Mouse (Mus musculus): ENCODE measurements around the gene Klb. TPM values are rescaled to one million over a fixed set of nuclear protein-coding genes. Genes with fewer than 3 reads are reported as not detected.
A peak's percentile ranks its signal among the peaks of the same experiment; 100 is the strongest.

Klb gene
- polyA plus RNA-seq, 1 experiment from 2014 or later = 0.06 TPM

GRCm38 (mm10) chr5:65335298-65336074 lies 12.6 kb upstream of the Klb start, which contains the start of gene Rfc1:
Rfc1 (minus strand) TSS chr5:65335670.
- Histone ChIP-seq H3K4me1 (peaks cover 20% of the 10 kb centered on the region), H3K4me3 (peak within 1 kb of the TSS; percentile 84), H3K27ac (replicated peaks) (peak within 1 kb of the TSS; percentile 94), H3K36me3 (peaks cover 28% of the 10 kb centered on the region), H3K27me3 (ENCODE audit: low read depth, poor library complexity, severe bottlenecking) (no peaks in the 10 kb centered on the region), H3K9me3 (replicated peaks) (no peaks in the 10 kb centered on the region)
- under 1% methylated on average over 65 of the region's 65 CpGs for WGBS
- peak; percentile 90 for DNase-seq (ENCODE audit: low spot score)

GRCm38 (mm10) chr5:65336075-65336355 lies 12.1 kb upstream of the Klb start:
- Histone ChIP-seq H3K27me3 (ENCODE audit: low read depth, poor library complexity, severe bottlenecking) (no peaks in the 10 kb centered on the region), H3K36me3 (peaks cover 28% of the 10 kb centered on the region), H3K27ac (replicated peaks) (no peak overlapping the region), H3K4me1 (peaks cover 20% of the 10 kb centered on the region), H3K9me3 (replicated peaks) (no peaks in the 10 kb centered on the region), H3K4me3 (peak overlapping the region; percentile 84)
- WGBS = 38% methylated on average over 4 of the region's 4 CpGs
- DNase-seq (ENCODE audit: low spot score) = no peak

- Histone ChIP-seq H3K36me3 (peaks cover 6% of the 10 kb centered on the region), H3K4me1 (peaks cover 20% of the 10 kb centered on the region), H3K9me3 (replicated peaks) (no peaks in the 10 kb centered on the region), H3K27ac (replicated peaks) (no peak overlapping the region), H3K4me3 (no peak overlapping the region), H3K27me3 (ENCODE audit: low read depth, poor library complexity, severe bottlenecking) (no peaks in the 10 kb centered on the region)
- 84% methylated on average over 6 of the region's 6 CpGs for WGBS
- no peak for DNase-seq (ENCODE audit: low spot score)
Observed at GRCm38 (mm10) chr5:65338394-65338793, 9.7 kb upstream of the Klb start.

GRCm38 (mm10) chr5:65340167-65340566 lies 7.9 kb upstream of the Klb start:
- WGBS = 65% methylated on average over 4 of the region's 4 CpGs
- Histone ChIP-seq H3K9me3 (replicated peaks) (no peaks in the 10 kb centered on the region), H3K4me3 (no peak overlapping the region)

GRCm38 (mm10) chr5:65350508-65350907 lies 2.4 kb downstream of the Klb start:
- WGBS = 75% methylated on average over 10 of the region's 10 CpGs
- no peak for DNase-seq (ENCODE audit: low spot score)
- peaks cover 3% of the 10 kb centered on the region; the same call in 1 of the 2 replicates for H3K4me1 ChIP-seq

More at GRCm38 (mm10) chr5:65340167-65340566, 7.9 kb upstream of the Klb start:
- no peak for DNase-seq (ENCODE audit: low spot score)
- H3K27ac ChIP-seq (replicated peaks) = no peak overlapping the region
- peaks cover 5% of the 10 kb centered on the region; the same call in 1 of the 2 replicates for H3K4me1 ChIP-seq
- no peaks in the 10 kb centered on the region for H3K27me3 ChIP-seq (ENCODE audit: low read depth, poor library complexity, severe bottlenecking)
- no peaks in the 10 kb centered on the region for H3K36me3 ChIP-seq

GRCm38 (mm10) chr5:65354097-65354496 lies 6.0 kb downstream of the Klb start:
- no peak for DNase-seq (ENCODE audit: low spot score)
- no peaks in the 10 kb centered on the region for H3K36me3 ChIP-seq
- H3K4me3 ChIP-seq = no peak overlapping the region
- WGBS = 91% methylated on average over 3 of the region's 3 CpGs
- H3K4me1 ChIP-seq = no peaks in the 10 kb centered on the region
- H3K9me3 ChIP-seq (replicated peaks) = no peaks in the 10 kb centered on the region; the same call in 1 of the 2 replicates
- H3K27ac ChIP-seq (replicated peaks) = no peak overlapping the region
- H3K27me3 ChIP-seq (ENCODE audit: low read depth, poor library complexity, severe bottlenecking) = no peaks in the 10 kb centered on the region

More at GRCm38 (mm10) chr5:65350508-65350907, 2.4 kb downstream of the Klb start:
- Histone ChIP-seq H3K27ac (replicated peaks) (no peak overlapping the region), H3K9me3 (replicated peaks) (no peaks in the 10 kb centered on the region; the same call in 1 of the 2 replicates), H3K27me3 (ENCODE audit: low read depth, poor library complexity, severe bottlenecking) (no peaks in the 10 kb centered on the region), H3K4me3 (no peak overlapping the region), H3K36me3 (no peaks in the 10 kb centered on the region)

GRCm38 (mm10) chr5:65354985-65355384 lies 6.9 kb downstream of the Klb start:
- 77% methylated on average over 5 of the region's 5 CpGs for WGBS
- H3K4me1 ChIP-seq = no peaks in the 10 kb centered on the region
- H3K27me3 ChIP-seq (ENCODE audit: low read depth, poor library complexity, severe bottlenecking) = no peaks in the 10 kb centered on the region
- DNase-seq (ENCODE audit: low spot score) = no peak
- no peak overlapping the region for H3K27ac ChIP-seq (replicated peaks)
- H3K4me3 ChIP-seq = no peak overlapping the region
- no peaks in the 10 kb centered on the region for H3K36me3 ChIP-seq
- H3K9me3 ChIP-seq (replicated peaks) = no peaks in the 10 kb centered on the region; the same call in 1 of the 2 replicates

GRCm38 (mm10) chr5:65356851-65357250 lies 8.7 kb downstream of the Klb start:
- Histone ChIP-seq H3K4me1 (no peaks in the 10 kb centered on the region), H3K27ac (replicated peaks) (no peak overlapping the region), H3K9me3 (replicated peaks) (no peaks in the 10 kb centered on the region; the same call in 1 of the 2 replicates), H3K36me3 (no peaks in the 10 kb centered on the region), H3K27me3 (ENCODE audit: low read depth, poor library complexity, severe bottlenecking) (no peaks in the 10 kb centered on the region), H3K4me3 (no peak overlapping the region)
- 88% methylated on average over 6 of the region's 6 CpGs for WGBS
- DNase-seq (ENCODE audit: low spot score) = no peak

- WGBS = 87% methylated on average over 3 of the region's 3 CpGs
- DNase-seq (ENCODE audit: low spot score) = no peak
- H3K9me3 ChIP-seq (replicated peaks) = no peaks in the 10 kb centered on the region; the same call in 1 of the 2 replicates
- H3K4me3 ChIP-seq = no peak overlapping the region
- no peaks in the 10 kb centered on the region for H3K36me3 ChIP-seq
- H3K27ac ChIP-seq (replicated peaks) = no peak overlapping the region
- H3K4me1 ChIP-seq = no peaks in the 10 kb centered on the region
- H3K27me3 ChIP-seq (ENCODE audit: low read depth, poor library complexity, severe bottlenecking) = no peaks in the 10 kb centered on the region
Observed at GRCm38 (mm10) chr5:65357771-65358170, 9.7 kb downstream of the Klb start.

- 92% methylated on average over 11 of the region's 11 CpGs for WGBS
- Histone ChIP-seq H3K4me3 (no peak overlapping the region), H3K9me3 (replicated peaks) (no peaks in the 10 kb centered on the region)
Observed at GRCm38 (mm10) chr5:65367837-65368236, 19.7 kb downstream of the Klb start.

GRCm38 (mm10) chr5:65371551-65371950 lies 23.4 kb downstream of the Klb start:
- Histone ChIP-seq H3K4me3 (no peak overlapping the region), H3K27ac (replicated peaks) (no peak overlapping the region), H3K4me1 (no peaks in the 10 kb centered on the region), H3K36me3 (no peaks in the 10 kb centered on the region), H3K9me3 (replicated peaks) (no peaks in the 10 kb centered on the region), H3K27me3 (ENCODE audit: low read depth, poor library complexity, severe bottlenecking) (no peaks in the 10 kb centered on the region)
- WGBS = 96% methylated on average over 7 of the region's 7 CpGs
- no peak for DNase-seq (ENCODE audit: low spot score)

More at GRCm38 (mm10) chr5:65367837-65368236, 19.7 kb downstream of the Klb start:
- no peak overlapping the region for H3K27ac ChIP-seq (replicated peaks)
- H3K4me1 ChIP-seq = no peaks in the 10 kb centered on the region
- no peaks in the 10 kb centered on the region for H3K27me3 ChIP-seq (ENCODE audit: low read depth, poor library complexity, severe bottlenecking)
- H3K36me3 ChIP-seq = no peaks in the 10 kb centered on the region
- no peak for DNase-seq (ENCODE audit: low spot score)

GRCm38 (mm10) chr5:65374746-65375145 lies 26.6 kb downstream of the Klb start:
- DNase-seq (ENCODE audit: low spot score) = no peak
- WGBS = 90% methylated on average over 7 of the region's 7 CpGs
- Histone ChIP-seq H3K9me3 (replicated peaks) (no peaks in the 10 kb centered on the region), H3K27me3 (ENCODE audit: low read depth, poor library complexity, severe bottlenecking) (no peaks in the 10 kb centered on the region), H3K4me3 (no peak overlapping the region), H3K36me3 (no peaks in the 10 kb centered on the region), H3K4me1 (no peaks in the 10 kb centered on the region), H3K27ac (replicated peaks) (no peak overlapping the region)

- Histone ChIP-seq H3K4me3 (no peak overlapping the region), H3K27ac (replicated peaks) (no peak overlapping the region), H3K27me3 (ENCODE audit: low read depth, poor library complexity, severe bottlenecking) (no peaks in the 10 kb centered on the region), H3K4me1 (peaks cover 13% of the 10 kb centered on the region), H3K9me3 (replicated peaks) (no peaks in the 10 kb centered on the region), H3K36me3 (peaks cover 46% of the 10 kb centered on the region)
- WGBS = 75% methylated on average over 2 of the region's 2 CpGs
- DNase-seq (ENCODE audit: low spot score) = no peak
Observed at GRCm38 (mm10) chr5:65385704-65386103, 37.6 kb downstream of the Klb start.
